Mouse (Mus musculus) kidney, adult 10 weeks (tissue): ENCODE results near the gene Xrcc4. TPM values are rescaled to one million over a fixed set of nuclear protein-coding genes. Genes with fewer than 3 reads are reported as not detected.

Experiments used
- polyA plus RNA-seq: library from polyadenylated mRNA; stranded (reverse); fragments of 350-450 nt; fragmentation: Illumina TruSeq; extraction: RNeasy Lipid Tissue Mini Kit (QIAGEN cat#74804); gene quantifications from one replicate; pipeline ENCODE4 v1.2.3, GENCODE M21; 2014; ENCODE audit warnings: low read depth, low replicate concordance

Gene Xrcc4
- 50.9 TPM for polyA plus RNA-seq

GRCm38 (mm10) chr13:90088962-90089824 lies at the start of gene Xrcc4, which contains the start of gene Tmem167:
Gene Xrcc4 (minus strand): TSS chr13:90089608.
Gene Tmem167 (plus strand): TSS chr13:90089123.

GRCm38 (mm10) chr13:89741766-89742685 lies 347.4 kb downstream of the Xrcc4 start, which contains the start of gene Vcan:
Gene Vcan (minus strand): TSS chr13:89742509.

Other genes starting within 250 kb of the Xrcc4 start
- gene Tmem167, start 485 bp downstream of the Xrcc4 start, polyA plus RNA-seq = 29.9 TPM